Mouse (Mus musculus) heart, adult 8-10 months (tissue): ENCODE results near the gene Tspan5. TPM values are rescaled to one million over a fixed set of nuclear protein-coding genes. Genes with fewer than 3 reads are reported as not detected.

Source experiments
- DNase-seq: peaks from one replicate; pipeline ENCODE4 v3.0.0; 2022; ENCODE audit warnings: low spot score
- total RNA-seq, 4 experiments: library from RNA; stranded (reverse); gene quantifications; 2 replicates each; pipeline ENCODE4 v1.2.4; 2022

Tspan5 gene
- total RNA-seq, 4 experiments from 2014 or later = 4.2 to 6.7 (median 5.1) TPM

DNA sequence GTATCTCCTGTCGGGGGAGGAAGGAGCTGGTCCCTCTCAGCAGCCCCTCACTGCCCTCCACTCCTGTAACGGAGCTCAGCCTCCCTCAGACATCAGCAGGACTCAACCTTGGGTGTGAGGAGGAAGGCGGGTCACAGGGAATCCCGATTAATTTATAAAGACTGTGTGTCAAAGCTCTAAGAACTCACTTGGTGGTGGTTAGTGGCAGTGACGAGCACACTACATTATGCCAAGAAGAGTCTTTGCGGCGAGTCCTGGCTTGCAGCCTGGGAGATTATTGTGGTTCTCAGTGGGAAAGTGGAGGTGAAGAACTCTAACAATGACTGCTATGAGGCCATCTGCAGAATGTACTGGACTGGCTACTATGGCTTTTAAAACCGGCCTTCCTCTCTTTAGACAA lies 184.2 kb downstream of the Tspan5 start:
- DNase-seq = no peak

DNA sequence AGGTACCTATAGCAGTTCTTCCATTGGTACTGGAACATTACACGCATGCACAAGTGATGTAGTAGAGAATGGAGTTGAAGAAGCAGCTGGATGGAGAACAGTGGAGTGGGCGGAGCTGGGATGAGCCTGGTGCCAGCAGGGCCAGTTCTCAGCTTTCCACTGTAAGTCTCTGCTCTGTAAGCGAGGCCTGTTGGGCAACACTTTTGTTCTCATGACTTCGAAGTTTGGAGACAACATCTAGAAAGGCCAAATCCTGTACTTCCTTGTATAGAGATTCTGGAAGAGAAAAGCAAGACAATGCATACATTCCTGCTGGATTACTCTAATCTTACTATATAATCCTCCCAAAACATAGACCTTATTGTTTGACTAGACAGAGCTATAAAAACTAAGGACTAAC lies 185.4 kb downstream of the Tspan5 start:
- no peak for DNase-seq

DNA sequence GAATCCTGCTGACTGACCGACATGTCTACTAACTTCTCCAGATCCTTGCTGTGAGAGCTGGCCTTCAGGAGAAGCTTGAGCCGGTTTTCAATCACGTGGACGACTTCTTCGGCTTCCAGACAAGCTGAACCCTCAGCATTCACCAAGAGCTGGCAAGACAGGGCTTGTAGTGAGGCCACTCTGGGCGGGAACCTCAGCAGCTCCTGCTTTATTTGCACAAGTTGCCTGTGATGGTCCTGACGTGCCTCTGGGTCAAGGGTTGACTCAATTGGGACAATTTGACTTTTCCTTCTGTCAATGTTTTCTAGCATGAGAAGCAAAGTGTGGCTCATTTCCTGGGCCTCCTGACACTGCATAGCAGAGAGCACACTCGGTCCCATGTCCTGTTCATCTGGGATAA lies 194.8 kb downstream of the Tspan5 start:
- no peak for DNase-seq

DNA sequence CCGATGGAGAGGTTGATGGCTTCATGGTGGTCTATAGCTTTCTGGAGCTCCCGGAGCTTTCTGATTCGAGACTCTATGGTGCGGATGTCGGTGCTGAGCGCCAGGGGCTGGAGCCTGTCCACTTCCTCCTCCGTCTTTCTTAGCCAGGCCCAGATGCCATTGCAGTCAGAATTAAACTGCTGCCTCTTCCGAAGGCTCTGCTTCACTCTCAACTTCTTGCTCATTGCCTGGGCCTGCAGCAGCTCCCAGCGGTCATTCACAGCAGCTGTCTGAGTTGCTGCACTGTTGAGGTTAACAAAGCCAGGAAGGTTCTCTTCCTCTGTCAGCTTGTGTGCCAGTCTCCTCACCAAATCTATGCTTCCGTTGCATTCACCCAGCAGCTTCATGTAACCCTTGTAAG lies 195.2 kb downstream of the Tspan5 start:
- no peak for DNase-seq

DNA sequence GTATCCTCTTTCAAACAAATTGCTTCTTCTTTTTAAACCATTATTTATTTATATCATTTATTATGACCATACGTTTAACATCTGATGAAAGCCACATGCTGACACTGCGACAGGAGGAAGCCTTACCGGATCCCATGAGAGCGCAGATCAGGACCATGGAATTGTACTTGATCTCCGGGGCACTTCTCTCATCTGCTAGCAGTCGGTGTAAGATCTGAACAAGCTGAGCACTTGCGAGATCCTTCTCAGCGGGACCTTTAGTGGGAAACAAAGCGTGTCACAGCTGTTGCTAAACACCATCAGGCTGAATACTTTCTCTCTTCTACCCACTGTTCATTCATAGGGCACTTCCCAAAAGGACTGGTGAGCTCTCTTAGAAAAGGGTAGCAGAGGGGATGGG lies 199.6 kb downstream of the Tspan5 start:
- DNase-seq = no peak

DNA sequence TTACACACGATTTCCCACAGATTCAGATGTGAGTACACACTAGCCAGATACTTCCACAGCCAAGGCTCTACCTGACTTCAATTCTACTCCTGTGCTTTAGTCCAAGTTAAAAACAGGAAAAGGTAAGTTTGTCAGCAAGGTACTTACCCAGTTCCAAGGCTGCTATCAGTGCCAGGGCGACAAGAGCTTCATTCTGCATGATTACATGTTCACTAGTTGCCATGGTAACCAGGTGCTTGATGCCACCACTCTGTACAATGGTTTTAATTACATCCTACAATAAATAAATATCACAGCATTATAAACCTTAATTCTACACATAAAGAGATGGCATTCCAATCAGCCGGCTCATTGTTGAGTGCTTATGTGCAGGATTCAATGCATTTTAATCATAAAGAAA lies 203.5 kb downstream of the Tspan5 start:
- DNase-seq = no peak

DNA sequence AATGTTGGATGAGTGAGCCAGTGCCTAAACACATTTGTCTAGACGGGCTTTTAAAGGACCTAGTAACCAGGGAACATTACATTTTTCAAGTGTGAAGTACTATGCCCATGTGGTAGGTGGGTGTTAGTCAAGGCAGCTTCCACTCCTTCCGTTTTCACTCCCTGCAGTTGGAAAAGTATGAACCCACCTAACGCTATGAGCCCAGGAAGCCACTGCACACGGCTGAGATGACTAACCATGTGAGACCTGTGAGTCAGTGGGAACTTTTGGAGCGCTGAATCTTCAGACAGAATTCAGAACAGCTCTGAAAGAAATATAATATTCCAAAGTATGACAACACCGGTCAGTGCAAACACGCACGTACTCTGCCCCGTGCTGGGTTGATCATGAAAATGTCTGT lies 207.1 kb downstream of the Tspan5 start:
- no peak for DNase-seq

DNA sequence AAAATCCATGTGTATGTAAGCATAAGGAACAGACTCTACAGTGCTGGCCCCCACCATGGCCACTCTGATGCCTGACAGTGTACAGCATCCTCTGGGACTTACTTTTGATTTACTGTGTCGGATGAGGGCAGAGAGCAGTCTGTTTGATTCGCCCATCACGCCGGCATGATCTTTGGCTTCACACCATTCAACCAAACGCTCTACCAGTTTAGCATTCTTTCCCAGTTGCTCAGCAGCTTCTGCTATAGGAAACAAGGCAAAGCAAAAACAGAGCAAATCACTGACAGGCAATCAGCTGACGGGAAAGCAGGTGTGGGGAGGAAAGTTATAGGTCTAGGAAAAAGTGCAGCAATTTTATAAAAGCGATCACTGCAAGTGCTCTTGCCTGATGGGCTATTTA lies 213.2 kb downstream of the Tspan5 start:
- DNase-seq = no peak

Other genes with a start within 250 kb of the Tspan5 start
- 100 to 1,000 TPM; 177 to 243 (median 205) TPM for gene Eif4e, start 216.0 kb upstream of the Tspan5 start, total RNA-seq